Mouse (Mus musculus) megakaryocyte, embryonic 14.5 days (primary cell): ENCODE measurements around the gene Ncoa3.

Experiments used
- FLI1 ChIP-seq: IDR thresholded peaks from 2 replicates; pipeline ENCODE4 v1.6.1; 2012; ENCODE audit warnings: low read length, inconsistent platforms, mixed read lengths
- GATA1 ChIP-seq: IDR thresholded peaks from 3 replicates; pipeline ENCODE4 v1.6.1; 2012; ENCODE audit warnings: mixed read lengths, low read length, inconsistent platforms, borderline replicate concordance

DNA sequence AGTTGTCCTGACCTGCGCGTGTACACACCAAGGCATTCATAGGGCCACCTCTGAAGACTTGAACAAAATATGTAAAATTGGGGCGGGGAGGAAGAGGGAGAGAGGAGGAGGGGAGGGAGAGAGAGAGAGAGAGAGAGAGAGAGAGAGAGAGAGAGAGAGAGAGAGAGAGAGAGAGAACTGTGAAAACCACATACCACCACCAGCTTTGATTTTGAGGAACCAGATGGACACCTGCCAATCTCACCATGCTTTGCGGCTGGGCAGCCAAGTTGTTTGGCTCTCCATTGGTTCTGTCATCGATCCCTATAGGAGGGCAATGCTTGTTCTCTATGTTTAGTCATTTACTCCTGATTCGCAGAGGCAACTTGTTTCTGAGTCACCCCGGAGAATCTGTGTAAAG, 21.7 kb upstream of the Ncoa3 start:
- TF ChIP-seq GATA1 (no peak), FLI1 (no peak)
